Comparison of ENCODE assay signal across 22 mouse cellular contexts in genomic region chr14:111616824-111617223, GRCm38 (mm10). TPM values are rescaled to one million over a fixed set of nuclear protein-coding genes. Genes with fewer than 3 reads are reported as not detected.
"Had no signal": no experiment of that assay in that cellular context is flagged by ENCODE, and none has a peak within 500 bp of the region (broad histone marks: within the 10 kb centered on the region; RNA-seq: fewer than 3 reads in every experiment).

No protein-coding gene starts in this region.

- H3K36me3 ChIP-seq: midbrain, embryonic 10.5 days; midbrain, embryonic 12.5 days; midbrain, embryonic 15.5 days; neural tube, embryonic 12.5 days; neural tube, embryonic 15.5 days had no signal

- H3K27me3 ChIP-seq: midbrain, embryonic 12.5 days; midbrain, embryonic 15.5 days; neural tube, embryonic 12.5 days; neural tube, embryonic 15.5 days had no signal

- ATAC-seq: midbrain, embryonic 15.5 days had no signal

- H3K4me1 ChIP-seq: midbrain, embryonic 10.5 days; midbrain, embryonic 12.5 days; midbrain, embryonic 15.5 days; neural tube, embryonic 12.5 days; neural tube, embryonic 15.5 days had no signal

- H3K9me3 ChIP-seq: midbrain, embryonic 10.5 days; midbrain, embryonic 12.5 days; midbrain, embryonic 15.5 days; neural tube, embryonic 12.5 days; neural tube, embryonic 15.5 days had no signal

- H3K4me2 ChIP-seq: lung, embryonic 14.5 days; midbrain, embryonic 12.5 days; midbrain, embryonic 15.5 days; neural tube, embryonic 12.5 days; neural tube, embryonic 15.5 days had no signal

- H3K4me3 ChIP-seq: midbrain, embryonic 10.5 days; midbrain, embryonic 12.5 days; midbrain, embryonic 15.5 days; myocyte; neural tube, embryonic 12.5 days; neural tube, embryonic 15.5 days had no signal

- H3K9ac ChIP-seq: lung, embryonic 14.5 days; midbrain, embryonic 12.5 days; midbrain, embryonic 15.5 days; neural tube, embryonic 12.5 days; neural tube, embryonic 15.5 days had no signal

- DNase-seq: lung, adult 18-20 months; lung, embryonic 14.5 days; lung, postnatal 10 days; lung, postnatal 4 days; retina, postnatal 1 day; right cerebral cortex, adult 18-20 months; right cerebral cortex, postnatal 25 days; right cerebral cortex, postnatal 4 days; spleen, adult 18-20 months; thymus, adult 18-20 months; thymus, postnatal 14 days; thymus, postnatal 36 days had no signal

- H3K27ac ChIP-seq: midbrain, embryonic 10.5 days; midbrain, embryonic 12.5 days; midbrain, embryonic 15.5 days; neural tube, embryonic 12.5 days; neural tube, embryonic 15.5 days had no signal

RNA-seq across cellular contexts. Expression of gene Slitrk5, which starts 58.1 kb away (rescaled TPM):
- total RNA-seq: megakaryocyte, adult 5-6 weeks; megakaryocyte-erythroid progenitor cell, adult 5-6 weeks had no signal
- polyA plus RNA-seq: liver, embryonic 16.5 days; thymus, postnatal 0 days had no signal
